Mouse (Mus musculus) adrenal gland, postnatal 10 days (tissue): ENCODE measurements around the gene Hephl1. TPM values are rescaled to one million over a fixed set of nuclear protein-coding genes. Genes with fewer than 3 reads are reported as not detected.

Source experiments
- DNase-seq: peaks from one replicate; pipeline ENCODE4 v3.0.0; 2021; ENCODE audit warnings: mixed read lengths
- total RNA-seq, 2 experiments: library from RNA; stranded (reverse); gene quantifications; 2 replicates each; pipeline ENCODE4 v1.2.3; 2021

The Hephl1 gene
- total RNA-seq, 2 experiments from 2014 or later: 0.15 TPM

GRCm38 (mm10) chr9:15017791-15018755 lies 93.8 kb downstream of the Hephl1 start:
- no peak for DNase-seq

GRCm38 (mm10) chr9:15015223-15015956 lies 96.5 kb downstream of the Hephl1 start:
- peak; percentile 83 for DNase-seq

GRCm38 (mm10) chr9:15007566-15007965 lies 104.3 kb downstream of the Hephl1 start:
- DNase-seq: no peak

- no peak for DNase-seq
These were observed 107.6 kb downstream of the Hephl1 start for GRCm38 (mm10) chr9:15004298-15004685.

- peak; percentile 48 for DNase-seq
These were observed 108.1 kb downstream of the Hephl1 start for GRCm38 (mm10) chr9:15003676-15004297.

- DNase-seq: peak; percentile 50
These were observed 108.8 kb downstream of the Hephl1 start for GRCm38 (mm10) chr9:15002995-15003613.

Other genes starting within 250 kb of the Hephl1 start
- gene Izumo1r, start 208.2 kb downstream of the Hephl1 start, total RNA-seq: under 1 TPM; 0.48 to 0.81 TPM
- gene Panx1, start 66.6 kb downstream of the Hephl1 start, total RNA-seq: 10 to 100 TPM; 13.5 to 14.6 TPM
- gene Vstm5, start 126.9 kb upstream of the Hephl1 start, total RNA-seq: 1 to 10 TPM in 1 of 2 experiments, under 1 TPM in 1; 0.63 to 1.4 TPM
- 10 to 100 TPM; 32.9 to 33.2 TPM for gene Med17, start 167.8 kb upstream of the Hephl1 start, total RNA-seq
- gene Taf1d, start 194.1 kb upstream of the Hephl1 start, total RNA-seq: 100 to 1,000 TPM in 1 of 2 experiments, 10 to 100 TPM in 1; 97.2 to 112 TPM
- gene 4931406C07Rik, start 194.3 kb upstream of the Hephl1 start, total RNA-seq: 100 to 1,000 TPM; 126 to 134 TPM
- 10 to 100 TPM; 12.4 to 18.6 TPM for gene Cep295, start 245.7 kb upstream of the Hephl1 start, total RNA-seq